Mouse (Mus musculus) heart, postnatal 0 days (tissue): ENCODE measurements at regions not wholly inside any gene's neighbourhood (a gene's known extent, or its start where the extent isn't known, plus 50 kb on each side); places are given as distances from the start of the nearest gene placed in this dataset.

ENCODE experiments used
- ATAC-seq: fragments of 200-750 bp; cut with Nextera tagmentation; 2 replicates; pipeline ENCODE4 v1.8.0; 2017; ENCODE audit warnings: low read depth, moderate number of reproducible peaks, moderate library complexity; ENCODE audit not compliant: insufficient read depth
- DNase-seq: peaks from one replicate; pipeline ENCODE4 v3.0.0-alpha.2; 2016; ENCODE audit warnings: low spot score
- H3K27ac ChIP-seq: fragments of 300-500 bp; sonication (generic); 2 replicates; pipeline ENCODE4 v1.5.1; 2014; ENCODE audit warnings: low read depth, mild to moderate bottlenecking
- H3K27me3 ChIP-seq: fragments of 300-500 bp; sonication (generic); 2 replicates; pipeline ENCODE4 v1.6.1; 2014; ENCODE audit warnings: low read length, mixed read lengths; ENCODE audit not compliant: control insufficient read depth, insufficient read depth
- H3K36me3 ChIP-seq: fragments of 300-500 bp; sonication (generic); replicated peaks from 2 replicates; pipeline ENCODE4 v1.6.1; 2014; ENCODE audit warnings: low read length, mixed read lengths; ENCODE audit not compliant: control insufficient read depth, insufficient read depth
- H3K4me1 ChIP-seq: fragments of 300-500 bp; sonication (generic); 2 replicates; pipeline ENCODE4 v1.6.1; 2014; ENCODE audit warnings: antibody characterized with exemption; ENCODE audit not compliant: control insufficient read depth, insufficient read depth
- H3K4me2 ChIP-seq: fragments of 300-500 bp; sonication (generic); 2 replicates; pipeline ENCODE4 v1.6.1; 2014; ENCODE audit warnings: low read depth, mild to moderate bottlenecking, low read length, moderate library complexity
- H3K4me3 ChIP-seq: fragments of 300-500 bp; sonication (generic); 2 replicates; pipeline ENCODE4 v1.5.1; 2014; ENCODE audit warnings: low read depth, low read length
- H3K9ac ChIP-seq: fragments of 300-500 bp; sonication (generic); replicated peaks from 2 replicates; pipeline ENCODE4 v1.6.1; 2014; ENCODE audit warnings: low read depth, low read length, mixed read lengths
- H3K9me3 ChIP-seq: fragments of 300-500 bp; sonication (generic); replicated peaks from 2 replicates; pipeline ENCODE4 v1.6.1; 2016; ENCODE audit warnings: low read length; ENCODE audit not compliant: control insufficient read depth
- CTCF ChIP-seq: IDR thresholded peaks from 2 replicates; pipeline ENCODE4 v1.5.1; 2016; ENCODE audit warnings: antibody characterized with exemption, control low read depth, low read depth
- EP300 ChIP-seq: IDR thresholded peaks from 2 replicates; pipeline ENCODE4 v1.6.1; 2016; ENCODE audit warnings: antibody characterized with exemption, low read depth
- WGBS: fragments of 180-500 bp; shearing (Covaris S2); extraction: QIAGEN DNeasy Blood & Tissue Kit; methylation state at CpG from one replicate; pipeline ENCODE4 v1.1.7; 2014; 5-methylcytosine and 5-hydroxymethylcytosine counted together

GRCm38 (mm10) chr6:100356617-100357399, 69.5 kb upstream of the Rybp start:
- no peak overlapping the region for H3K27ac ChIP-seq
- H3K4me3 ChIP-seq, result no peak overlapping the region
- no peak overlapping the region for H3K9ac ChIP-seq
- WGBS, result 62% methylated on average over 11 of the region's 11 CpGs
- TF ChIP-seq CTCF, result no peak
- H3K4me2 ChIP-seq, result no peak overlapping the region
- no peaks in the 10 kb centered on the region for H3K27me3 ChIP-seq
- no peak for DNase-seq
- H3K36me3 ChIP-seq, result no peaks in the 10 kb centered on the region
- ATAC-seq, result no peak
- H3K4me1 ChIP-seq, result no peaks in the 10 kb centered on the region
- no peaks in the 10 kb centered on the region for H3K9me3 ChIP-seq

DNA sequence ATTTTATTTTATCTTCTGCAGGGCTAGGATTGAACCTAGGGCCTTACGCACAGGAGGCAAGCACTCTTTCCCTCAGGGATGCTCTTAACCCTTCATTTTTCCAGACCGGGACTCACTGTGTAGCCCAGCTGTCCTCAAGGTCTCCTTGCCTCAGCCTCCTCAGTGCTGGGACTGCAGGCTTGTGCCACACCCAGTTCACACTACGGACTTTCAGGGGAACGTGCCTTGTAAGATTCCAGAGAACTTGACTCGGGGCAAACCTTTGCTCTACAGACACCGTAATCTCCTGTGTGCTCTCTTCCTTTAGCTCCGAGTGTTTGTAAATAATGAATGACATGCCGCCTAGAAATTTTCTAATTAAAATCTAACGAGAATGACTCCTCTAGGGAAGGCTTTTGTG, 68.6 kb upstream of the Rybp start:
- no peak for DNase-seq
- no peaks in the 10 kb centered on the region for H3K27me3 ChIP-seq
- no peaks in the 10 kb centered on the region for H3K9me3 ChIP-seq
- H3K27ac ChIP-seq, result no peak overlapping the region
- ATAC-seq, result no peak
- 86% methylated on average over 9 of the region's 9 CpGs for WGBS
- no peak for TF ChIP-seq EP300
- H3K4me3 ChIP-seq, result no peak overlapping the region
- H3K4me2 ChIP-seq, result no peak overlapping the region
- H3K9ac ChIP-seq, result no peak overlapping the region
- no peaks in the 10 kb centered on the region for H3K4me1 ChIP-seq
- no peaks in the 10 kb centered on the region for H3K36me3 ChIP-seq

GRCm38 (mm10) chr6:100347481-100347880, 60.2 kb upstream of the Rybp start:
- no peak for ATAC-seq
- no peaks in the 10 kb centered on the region for H3K4me1 ChIP-seq
- H3K4me2 ChIP-seq, result no peak overlapping the region
- DNase-seq, result no peak
- no peak overlapping the region for H3K4me3 ChIP-seq
- 84% methylated on average over 7 of the region's 7 CpGs for WGBS
- TF ChIP-seq EP300, result no peak
- H3K36me3 ChIP-seq, result no peaks in the 10 kb centered on the region
- no peaks in the 10 kb centered on the region for H3K9me3 ChIP-seq
- H3K27me3 ChIP-seq, result no peaks in the 10 kb centered on the region
- no peak overlapping the region for H3K27ac ChIP-seq
- no peak overlapping the region for H3K9ac ChIP-seq

DNA sequence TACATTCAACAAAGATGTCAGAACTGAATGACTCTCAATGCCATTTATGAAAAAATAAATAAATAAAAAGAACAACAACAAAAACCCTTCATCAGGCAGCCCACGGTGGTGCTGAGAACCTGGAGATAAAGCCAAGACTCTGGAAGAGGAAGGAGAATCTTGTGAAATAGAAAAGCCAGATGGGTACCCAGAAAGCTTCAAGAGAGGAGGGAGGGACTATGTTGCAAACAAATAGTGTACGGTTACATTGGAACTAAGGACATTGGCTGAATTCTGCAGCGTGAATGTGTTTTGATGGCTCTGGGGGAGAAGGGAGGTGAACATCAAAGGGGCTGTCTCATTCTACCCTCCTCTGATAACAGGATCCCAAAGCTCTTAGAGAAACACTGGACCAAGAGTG, 57.8 kb upstream of the Rybp start:
- ATAC-seq (no peak), DNase-seq (no peak)
- Histone ChIP-seq H3K4me3 (no peak overlapping the region), H3K27me3 (no peaks in the 10 kb centered on the region), H3K9ac (no peak overlapping the region), H3K4me1 (no peaks in the 10 kb centered on the region), H3K9me3 (no peaks in the 10 kb centered on the region), H3K27ac (no peak overlapping the region), H3K4me2 (no peak overlapping the region), H3K36me3 (no peaks in the 10 kb centered on the region)
- 67% methylated on average over 3 of the region's 3 CpGs for WGBS
- TF ChIP-seq EP300, result no peak
- TF ChIP-seq CTCF, result no peak

DNA sequence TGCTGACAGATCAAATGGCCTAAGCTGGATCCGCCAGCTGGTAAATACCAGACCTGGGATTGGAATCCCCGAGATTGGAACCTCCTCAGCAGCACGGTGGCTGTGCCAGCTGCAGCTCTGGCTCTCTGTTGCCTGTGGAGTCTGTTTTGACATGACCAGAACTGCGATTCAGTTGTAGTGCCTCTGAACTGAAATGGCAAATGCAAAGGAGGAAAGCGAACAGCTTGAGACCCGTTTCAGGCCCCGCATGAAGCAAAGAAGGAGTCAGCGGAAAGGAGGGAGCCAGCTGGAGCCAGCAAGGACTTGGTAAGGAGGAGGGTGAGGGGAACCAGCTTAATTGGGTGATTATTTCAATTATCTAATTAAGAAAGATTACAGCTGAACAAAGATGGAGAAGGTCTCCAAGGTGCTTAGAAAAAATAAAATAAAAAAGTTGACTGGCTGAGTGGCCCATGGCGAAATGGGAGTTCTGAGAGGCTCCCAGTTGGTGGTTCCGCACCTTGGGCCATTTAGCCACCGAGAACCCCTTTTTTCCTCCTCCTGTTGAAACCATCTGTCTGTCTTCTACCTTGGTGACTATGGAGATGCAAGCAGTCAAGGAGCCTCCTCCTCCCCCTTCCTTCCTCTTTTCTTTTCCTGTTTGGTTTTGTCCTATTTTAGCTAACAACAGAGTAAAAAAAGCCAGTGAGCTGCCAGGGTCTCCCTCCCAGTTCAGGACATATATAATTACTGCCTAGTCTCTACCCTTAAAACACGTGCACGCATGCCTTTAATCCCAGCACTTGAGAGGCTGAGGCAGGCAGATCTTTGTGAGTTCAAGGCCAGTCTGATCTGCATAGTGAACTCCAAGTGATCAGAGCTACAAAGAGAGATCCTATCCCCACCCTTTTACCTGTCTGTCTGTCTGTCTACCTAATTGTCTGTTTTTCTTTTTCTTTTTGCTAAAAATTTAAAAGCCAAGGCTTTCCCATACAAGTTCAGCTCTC, 54.3 kb upstream of the Rybp start:
- Histone ChIP-seq H3K4me2 (no peak overlapping the region), H3K4me1 (0 out of 2 replicates have a peak, but pooled peaks cover 3% of the 10 kb centered on the region), H3K27me3 (peaks cover 12% of the 10 kb centered on the region; the same call in 1 of the 2 replicates), H3K9me3 (no peaks in the 10 kb centered on the region), H3K27ac (no peak overlapping the region), H3K36me3 (no peaks in the 10 kb centered on the region), H3K9ac (no peak overlapping the region), H3K4me3 (no peak overlapping the region)
- DNase-seq (no peak), ATAC-seq (no peak)
- WGBS, result 61% methylated on average over 13 of the region's 13 CpGs
- TF ChIP-seq EP300, result no peak
- no peak for TF ChIP-seq CTCF
